Mouse (Mus musculus): Measurements from ENCODE around the gene Vmn2r110. TPM values are rescaled to one million over a fixed set of nuclear protein-coding genes. Genes with fewer than 3 reads are reported as not detected.

Gene Vmn2r110
- total RNA-seq (2021) = not detected
- long read RNA-seq, experiment 1 = 0 reads
- long read RNA-seq, experiment 2 = 0 reads

DNA sequence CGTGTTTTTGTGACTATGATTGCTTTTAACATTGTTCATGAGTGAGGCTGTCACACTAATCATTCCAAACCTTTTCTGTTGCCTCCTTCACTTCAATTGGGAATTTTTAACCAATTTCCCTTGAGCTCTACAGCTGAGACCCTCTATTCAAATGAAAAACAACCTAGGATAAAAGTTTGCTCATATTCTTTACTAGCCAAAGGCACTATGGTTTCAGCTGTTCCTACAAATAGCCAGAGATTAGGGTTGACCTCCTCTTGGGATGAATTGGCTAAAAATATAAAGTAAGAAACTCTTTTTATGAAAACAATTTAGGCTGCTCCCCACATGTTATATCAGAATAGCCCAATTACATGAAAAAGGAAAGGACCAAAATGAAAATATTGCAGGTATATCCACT, at the start of gene Vmn2r110:
Gene Vmn2r110, minus strand, starts transcription at position 101 of the 400 bp plus-strand sequence.
- DNase-seq = no peak

DNA sequence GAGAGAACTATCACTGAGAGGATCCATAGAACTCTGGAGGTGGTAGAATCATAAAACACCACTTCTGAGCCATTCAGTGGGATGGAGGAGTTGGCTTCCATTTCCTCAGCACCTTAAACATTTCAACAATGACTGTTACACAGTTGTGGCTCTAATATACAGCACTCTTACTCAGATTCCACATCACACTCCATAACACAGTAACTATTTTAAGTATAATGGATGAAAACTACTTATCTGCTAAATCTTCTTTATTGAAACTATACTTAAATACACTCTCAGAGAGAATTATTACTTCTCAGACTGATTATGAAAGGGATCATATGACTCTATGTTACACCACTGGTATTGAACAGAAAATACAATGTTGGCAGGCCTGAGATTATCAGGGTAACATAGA, 28.6 kb upstream of the Vmn2r110 start, which contains the start of gene Fpr-rs3:
Gene Fpr-rs3, minus strand, starts transcription at position 101 of the 400 bp plus-strand sequence.
- DNase-seq = no peak

DNA sequence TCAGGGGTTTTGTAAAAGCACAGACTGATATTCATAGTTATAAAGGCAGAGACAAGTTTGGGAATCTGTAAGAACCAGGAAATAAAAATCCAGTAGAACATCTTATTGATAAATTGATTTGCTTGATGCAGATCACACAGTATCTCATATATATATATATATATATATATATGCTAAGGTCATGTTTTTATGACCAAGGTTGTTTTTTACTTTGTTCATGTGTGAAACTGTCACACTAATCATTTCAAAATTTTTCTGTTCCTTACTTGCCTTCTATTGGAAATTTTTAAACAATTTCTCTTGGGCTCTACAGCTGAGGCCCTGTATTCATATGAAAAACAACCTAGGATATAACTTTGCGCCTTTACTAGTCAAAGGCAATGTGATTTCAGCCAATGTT, 31.6 kb downstream of the Vmn2r110 start, which contains the start of gene Vmn2r109:
Gene Vmn2r109, minus strand, starts transcription at position 101 of the 400 bp plus-strand sequence.
- DNase-seq = no peak

Other genes with a start within 250 kb of the Vmn2r110 start
- not detected for gene Vmn1r224, start 182.3 kb downstream of the Vmn2r110 start, total RNA-seq (2021)
- gene Vmn2r108, start 115.1 kb downstream of the Vmn2r110 start, total RNA-seq (2021) = not detected
- gene Vmn1r225, start 98.3 kb downstream of the Vmn2r110 start, total RNA-seq (2021) = not detected
- not detected for gene Vmn2r109, start 31.7 kb downstream of the Vmn2r110 start, total RNA-seq (2021)
- gene Fpr-rs3, start 28.5 kb upstream of the Vmn2r110 start, total RNA-seq (2021) = not detected
- not detected for gene Vmn1r226, start 86.4 kb upstream of the Vmn2r110 start, total RNA-seq (2021)
- gene Vmn1r227, start 133.4 kb upstream of the Vmn2r110 start, total RNA-seq (2021) = not detected
- not detected for gene Vmn1r228, start 189.7 kb upstream of the Vmn2r110 start, total RNA-seq (2021)
- under 1 TPM in 1 of 2 experiments, not detected in 1; 0.03 TPM for gene Vmn1r229, start 215.1 kb upstream of the Vmn2r110 start, total RNA-seq (2021)
- not detected for gene Vmn1r230, start 244.0 kb upstream of the Vmn2r110 start, total RNA-seq (2021)

Measured in adrenal gland, postnatal 10 days (tissue).